Mouse (Mus musculus) kidney, postnatal 36 days (tissue): ENCODE measurements around the gene Scn3a.

Source experiments
- DNase-seq, 2 experiments: peaks; one replicate each; pipeline ENCODE4 v3.0.0; 2021 to 2022; ENCODE audit warnings: mixed read lengths in 2 of 2

The Scn3a gene

DNA sequence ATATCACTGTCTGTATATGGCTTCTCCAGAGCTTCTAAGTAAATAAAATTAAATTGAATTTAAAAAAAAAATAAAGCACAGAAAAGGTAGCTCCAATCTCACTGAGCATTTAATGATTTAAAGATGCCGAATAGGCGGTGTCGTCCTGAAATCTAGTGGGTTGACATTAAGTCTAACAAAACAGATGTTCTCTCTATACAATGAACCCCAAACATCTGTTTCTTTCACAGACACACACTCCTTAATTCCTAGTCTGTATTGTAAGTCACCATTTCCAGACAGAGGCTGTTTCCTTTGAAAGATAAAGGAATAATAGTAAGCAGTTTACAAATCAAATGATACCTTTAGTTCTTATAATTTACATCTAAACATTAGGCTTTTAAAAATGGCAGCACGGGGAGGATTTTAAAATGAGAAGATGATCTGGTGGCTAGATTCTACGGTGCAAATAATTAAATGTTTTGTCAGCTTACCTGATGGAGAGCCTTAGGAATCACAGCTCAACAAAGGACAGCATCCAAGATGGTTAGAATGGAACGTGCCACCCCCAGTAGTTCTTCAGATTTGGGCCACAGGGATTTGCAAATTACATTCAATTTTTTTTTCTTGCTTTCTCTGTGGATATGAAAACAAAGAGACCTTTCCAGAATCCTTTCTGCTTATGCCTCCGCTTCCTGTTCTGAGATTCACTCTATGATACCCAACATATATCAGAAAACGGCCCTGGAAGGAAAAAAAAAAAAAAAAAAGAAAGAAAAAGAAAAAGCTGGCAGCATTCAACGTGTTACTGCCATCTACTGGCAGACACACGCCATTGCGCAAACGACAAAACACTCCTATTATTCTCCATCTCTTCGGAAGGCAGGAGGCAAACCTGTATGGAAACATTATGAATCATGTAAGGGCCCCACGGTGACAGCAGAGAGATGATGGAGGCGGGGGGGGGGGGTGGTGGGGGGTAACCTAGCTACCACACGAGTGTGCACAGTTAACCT lies at the start of gene Scn3a:
Gene Scn3a (minus strand): TSS at position 835 of the 995 bp plus-strand sequence.
- peak; percentile 18 to 60 for DNase-seq

DNA sequence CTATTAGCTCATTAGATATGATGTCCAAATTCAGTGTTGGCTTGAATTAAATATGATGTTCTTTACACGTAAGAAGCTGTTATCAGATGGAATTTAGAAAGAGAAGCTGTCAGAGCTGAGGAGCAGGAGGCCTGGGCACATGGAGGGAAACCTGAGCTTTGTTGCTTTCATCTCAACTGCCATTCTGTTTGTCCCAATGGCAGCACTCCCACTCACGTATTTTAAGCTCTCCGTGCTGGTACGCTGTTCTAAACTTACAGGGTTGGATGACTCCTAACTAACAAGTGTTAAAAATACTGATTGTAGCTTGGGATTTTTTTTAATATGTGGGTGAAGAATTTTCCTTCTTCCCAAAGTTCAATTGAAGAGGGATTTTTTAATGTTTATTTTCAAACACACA lies 44.5 kb upstream of the Scn3a start:
- no peak for DNase-seq

DNA sequence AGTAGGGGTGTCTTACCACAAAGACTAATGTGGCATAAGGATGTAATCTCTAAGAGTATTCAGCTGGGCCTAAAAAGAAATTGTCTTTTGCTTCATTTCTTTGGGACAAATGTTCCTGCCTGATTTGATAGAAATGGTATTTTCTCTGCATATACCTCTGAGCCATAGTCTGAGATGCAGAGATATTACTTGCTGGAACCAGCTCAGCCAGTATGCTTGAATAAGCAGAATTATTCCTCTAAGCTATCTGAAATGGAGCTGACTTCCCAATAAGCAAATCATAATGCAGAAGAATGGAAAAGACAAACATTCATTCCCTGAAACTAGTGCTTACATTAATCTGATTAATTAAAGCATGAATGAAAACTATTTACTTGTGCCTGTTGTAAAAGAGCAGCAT lies 40.4 kb upstream of the Scn3a start:
- no peak for DNase-seq

DNA sequence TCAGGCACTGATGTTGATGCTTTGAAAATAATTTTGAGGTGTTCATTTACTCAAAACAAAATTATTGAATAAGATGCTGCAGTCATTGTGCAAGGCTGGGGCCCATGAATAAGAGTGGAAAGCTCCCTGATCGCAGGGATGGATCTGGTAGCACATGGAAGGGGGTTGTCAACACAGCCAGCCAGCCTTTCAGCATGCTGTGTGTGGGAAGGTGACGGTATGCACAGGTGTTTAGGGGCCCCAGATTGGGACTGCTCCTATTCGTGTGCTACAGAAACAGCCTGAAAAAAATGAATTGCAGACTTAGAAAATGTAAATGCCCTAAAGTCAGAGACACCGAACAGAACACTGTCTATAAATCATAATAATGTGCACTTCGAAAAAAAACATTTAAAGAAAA lies 20.3 kb upstream of the Scn3a start:
- DNase-seq, result no peak

DNA sequence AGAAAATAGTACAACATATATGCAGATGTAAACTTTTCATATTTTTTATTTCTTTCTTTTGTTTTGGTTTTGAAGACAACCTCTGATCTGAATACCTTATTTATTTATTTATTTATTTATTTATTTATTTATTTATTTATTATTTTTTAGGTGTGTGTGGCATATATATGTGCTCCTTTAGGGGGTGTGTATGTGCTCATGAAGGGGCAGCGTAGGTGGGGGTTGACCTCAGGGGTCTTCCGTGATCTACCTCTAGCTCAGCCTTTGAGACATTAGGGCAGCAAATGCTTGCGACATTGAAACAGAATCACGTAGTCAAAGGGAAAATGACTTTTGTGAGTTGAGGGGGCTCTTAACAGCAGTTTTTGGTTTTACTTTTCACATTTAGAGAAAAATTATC lies 498 bp upstream of the Scn3a start:
- no peak for DNase-seq

DNA sequence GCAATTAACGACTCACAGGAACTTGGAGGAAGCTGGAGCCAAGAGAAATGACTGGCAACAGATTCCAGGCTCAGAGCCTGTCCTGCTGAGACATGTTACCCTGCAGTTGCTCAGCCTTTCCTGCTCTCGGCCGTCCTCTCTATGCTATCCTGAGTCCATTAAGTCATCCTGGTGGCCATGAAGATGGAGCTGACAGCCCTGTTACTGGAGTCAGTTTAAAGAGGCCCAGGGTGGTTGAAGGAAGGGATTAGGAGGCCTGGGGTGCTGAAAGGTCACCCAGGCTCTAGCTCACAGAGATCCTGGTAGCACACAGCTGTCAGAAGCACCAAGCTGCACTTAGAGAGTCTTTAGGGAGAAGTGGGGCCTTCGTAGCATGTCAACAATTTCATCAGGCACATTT lies 3.5 kb downstream of the Scn3a start:
- DNase-seq, result no peak

DNA sequence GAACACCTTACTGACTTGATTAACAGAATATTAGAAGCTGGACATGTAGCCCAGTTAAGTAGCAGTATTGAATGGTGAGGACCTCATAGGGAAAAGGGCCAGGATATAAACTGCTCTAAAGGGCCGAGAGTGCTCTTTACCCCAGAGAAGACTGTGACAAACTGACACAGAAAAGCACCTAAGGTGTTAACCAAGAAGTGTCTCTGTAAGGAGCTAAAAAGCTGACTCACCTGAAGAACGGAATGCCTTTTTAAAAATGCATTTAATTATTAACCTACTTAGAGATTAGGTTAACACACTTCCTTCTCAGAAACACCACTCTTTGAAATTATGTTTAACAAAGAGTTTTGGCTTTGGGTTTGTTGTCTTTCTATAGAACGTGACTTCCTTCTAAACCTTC lies 9.7 kb downstream of the Scn3a start:
- no peak for DNase-seq

DNA sequence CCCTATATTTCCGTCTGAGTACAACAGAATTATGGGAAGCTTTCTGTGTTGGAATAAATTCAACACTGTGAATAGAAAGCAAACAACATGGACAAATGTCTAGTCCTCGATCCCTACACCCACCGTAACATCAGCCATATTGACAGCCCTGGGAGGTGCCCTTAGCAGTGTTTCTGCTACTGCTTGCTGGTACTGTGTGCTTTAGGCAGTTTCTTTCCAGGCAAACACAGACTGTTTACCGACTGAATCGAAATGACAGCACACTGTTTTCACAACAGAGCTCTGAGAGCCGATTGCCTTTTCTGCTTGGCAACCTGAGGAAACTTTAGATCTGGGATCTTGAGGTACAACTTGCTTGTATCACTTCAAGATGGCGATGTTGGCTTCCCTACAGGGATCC lies 12.8 kb downstream of the Scn3a start:
- DNase-seq, result no peak

DNA sequence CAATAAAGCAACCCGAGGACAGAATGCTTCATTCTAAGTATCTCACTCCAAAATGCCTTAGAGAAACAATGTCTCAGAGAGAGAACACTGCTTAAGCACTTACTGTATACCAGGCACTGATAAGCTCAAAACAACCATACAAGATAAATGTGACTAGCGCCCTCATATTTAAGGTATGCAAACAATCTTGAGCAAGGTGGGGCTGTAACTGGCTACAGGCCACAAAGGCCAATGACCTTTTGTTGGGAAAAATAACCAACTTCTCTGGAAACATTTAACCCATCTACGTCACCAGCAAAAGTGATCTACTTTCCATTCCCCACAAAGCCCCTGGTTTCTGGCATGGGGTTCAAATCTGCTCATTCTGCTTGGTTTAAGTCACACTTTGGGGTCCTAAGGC lies 14.0 kb downstream of the Scn3a start:
- no peak for DNase-seq

DNA sequence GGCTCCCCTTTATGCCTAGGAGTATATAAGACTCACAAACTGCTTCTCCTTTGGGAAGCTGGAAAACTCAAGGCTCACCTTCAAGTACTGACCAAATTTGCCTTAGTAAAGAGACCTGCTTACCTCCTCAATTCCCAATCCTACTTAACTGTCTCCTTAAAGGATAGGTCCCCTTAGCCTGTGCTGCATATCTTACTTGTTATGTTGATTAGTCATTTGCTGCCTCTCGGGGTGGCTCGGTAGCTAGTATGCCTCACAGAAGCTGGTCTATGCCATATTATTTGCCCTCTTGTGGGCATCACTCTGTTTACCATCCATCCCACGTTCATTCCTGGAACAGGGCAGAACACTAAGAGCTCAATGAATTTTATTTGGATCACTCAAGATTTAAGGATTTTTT lies 14.7 kb downstream of the Scn3a start:
- no peak for DNase-seq

DNA sequence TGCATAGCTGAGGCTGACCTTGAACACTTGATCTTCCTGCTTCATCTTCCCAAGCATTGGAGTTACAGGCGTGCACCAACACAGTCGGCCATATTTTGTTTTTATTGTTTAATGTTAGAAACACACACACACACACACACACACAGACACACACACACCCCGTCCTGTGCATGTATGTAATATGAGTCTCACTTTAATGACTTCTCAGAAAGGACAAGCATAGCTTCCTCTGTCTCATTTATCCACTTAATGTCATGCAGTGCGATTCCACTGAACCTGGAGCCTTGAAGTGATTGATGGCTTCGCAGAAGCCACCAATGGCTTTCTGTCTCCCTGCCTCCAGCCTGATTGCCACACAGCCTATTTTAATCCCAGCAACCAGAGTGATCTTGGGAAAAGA lies 15.2 kb downstream of the Scn3a start:
- no peak for DNase-seq

DNA sequence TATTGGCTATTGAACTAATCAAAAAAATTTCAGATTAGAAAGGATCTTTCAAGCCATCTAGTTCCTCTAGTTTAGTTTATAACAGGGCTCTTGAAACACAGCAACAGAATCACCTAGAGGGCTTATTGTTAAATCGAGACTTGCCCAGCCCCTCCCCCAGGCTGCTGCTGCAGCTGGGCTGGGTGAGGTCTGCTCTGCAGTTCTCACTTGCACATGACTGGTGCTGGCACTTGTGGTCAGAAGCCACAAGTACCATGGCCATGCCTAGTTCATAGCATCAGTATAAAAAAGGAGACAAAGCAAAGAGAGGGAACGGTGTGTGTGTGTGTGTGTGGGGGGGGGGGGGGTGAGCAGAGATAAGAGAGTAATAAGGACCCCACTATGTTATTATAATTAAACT lies 15.7 kb downstream of the Scn3a start:
- DNase-seq, result peak in 1 of 2 experiments; percentile 7

DNA sequence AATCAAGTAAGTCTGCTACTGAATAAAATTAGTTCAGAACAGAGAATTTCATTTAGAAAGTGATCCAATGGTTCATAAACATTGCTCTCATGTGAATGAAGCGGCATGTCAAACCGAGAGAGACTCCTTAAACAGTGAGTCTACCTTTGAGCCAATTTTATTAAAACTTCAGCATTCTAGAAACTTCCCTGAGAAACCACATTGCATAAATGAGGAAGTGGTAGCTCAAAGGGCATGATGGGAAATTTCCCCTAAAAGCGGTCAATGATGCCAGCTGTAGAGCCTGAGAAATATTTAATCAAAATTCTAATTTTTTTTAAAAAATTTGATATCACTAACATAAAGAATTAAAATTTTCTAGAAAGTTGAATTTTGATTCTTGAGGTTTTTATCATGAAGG lies 16.9 kb downstream of the Scn3a start:
- no peak for DNase-seq

DNA sequence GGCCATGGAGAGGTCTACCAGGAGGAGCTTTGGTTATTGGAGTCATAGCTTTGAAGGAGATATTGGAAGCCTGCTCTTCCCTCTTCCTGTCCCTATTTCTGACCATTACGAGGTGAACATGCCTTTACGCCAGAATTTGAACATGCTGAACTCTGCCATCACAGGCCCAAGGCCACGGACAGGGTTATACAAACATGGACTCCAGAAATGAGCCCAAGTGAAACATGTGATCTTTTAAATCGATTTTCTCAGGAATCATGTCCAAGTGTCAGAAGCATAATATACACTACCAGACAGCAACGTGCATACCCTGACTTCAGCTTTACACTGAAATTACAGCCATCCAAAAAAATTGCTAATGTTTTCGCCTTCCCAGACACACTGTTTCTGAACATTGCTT lies 18.8 kb downstream of the Scn3a start:
- DNase-seq, result no peak

DNA sequence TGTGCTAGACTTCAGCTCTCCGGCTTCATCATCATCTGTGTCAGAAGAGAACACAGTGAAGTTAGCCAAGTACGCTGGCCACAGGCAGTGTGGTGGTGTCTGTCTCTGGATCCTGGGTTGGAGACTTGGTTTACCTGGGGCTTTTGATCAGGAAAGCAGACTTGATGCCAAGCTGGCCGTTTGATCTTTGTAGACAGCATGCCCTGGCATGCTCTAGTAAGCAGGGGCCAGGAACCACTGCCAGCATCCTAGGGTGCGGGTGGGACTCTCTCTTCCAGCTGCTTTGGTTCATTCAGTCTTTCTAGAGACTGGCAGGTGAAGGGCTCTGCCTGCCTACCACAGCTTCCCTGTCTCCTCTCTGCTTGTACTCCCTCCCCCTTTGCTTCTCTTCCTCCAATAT lies 20.1 kb downstream of the Scn3a start:
- no peak for DNase-seq

DNA sequence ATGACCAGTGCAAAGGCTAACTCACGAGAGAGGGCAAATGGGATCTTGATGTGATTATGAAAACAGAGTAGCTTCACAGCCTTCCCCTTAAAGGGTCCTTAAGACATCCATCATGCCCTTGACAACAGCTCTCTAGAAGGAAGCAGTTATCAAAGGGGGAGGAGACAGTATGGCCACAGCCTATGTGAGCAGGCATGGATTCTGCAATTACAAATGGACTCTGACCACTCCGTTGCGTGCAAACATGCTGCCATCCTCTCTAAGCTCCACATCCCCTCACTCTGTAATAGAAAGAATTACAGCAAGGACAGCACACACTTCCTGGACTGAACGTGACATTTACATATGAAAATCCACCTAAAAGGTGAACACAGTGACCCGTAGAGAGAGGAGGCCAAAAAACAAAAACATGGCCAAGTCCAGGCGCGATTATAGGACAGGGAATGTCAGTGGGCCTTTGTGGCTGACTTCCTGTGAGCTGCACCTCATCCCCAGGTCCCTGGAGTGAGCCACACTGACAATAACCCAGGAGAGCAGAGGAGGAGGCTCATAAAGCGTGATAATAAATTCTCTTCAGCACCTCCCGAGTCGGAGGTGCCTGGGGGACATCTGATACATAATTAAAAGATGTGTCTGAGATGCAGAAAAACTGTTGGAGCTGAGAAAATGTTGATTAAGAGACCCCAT lies 24.4 kb downstream of the Scn3a start:
- DNase-seq, result no peak

DNA sequence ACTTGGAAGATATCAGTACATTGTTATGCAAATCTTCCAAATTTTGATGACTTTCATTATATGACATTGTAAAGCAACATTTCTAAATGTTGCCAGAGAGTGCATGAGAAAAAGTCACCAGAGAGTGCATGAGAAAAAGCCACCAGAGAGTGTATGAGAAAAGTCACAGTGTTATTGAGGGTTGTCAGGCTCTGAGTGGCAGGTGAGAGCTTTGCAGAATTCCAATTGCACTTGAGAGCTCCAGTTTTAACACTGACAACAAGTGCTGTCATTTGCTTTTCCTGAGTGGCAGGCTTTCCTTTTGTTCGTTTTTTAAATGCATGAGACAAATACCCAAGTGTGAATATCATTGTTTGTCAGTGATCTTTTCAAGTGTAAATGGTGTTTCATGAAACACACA lies 25.6 kb downstream of the Scn3a start:
- no peak for DNase-seq

DNA sequence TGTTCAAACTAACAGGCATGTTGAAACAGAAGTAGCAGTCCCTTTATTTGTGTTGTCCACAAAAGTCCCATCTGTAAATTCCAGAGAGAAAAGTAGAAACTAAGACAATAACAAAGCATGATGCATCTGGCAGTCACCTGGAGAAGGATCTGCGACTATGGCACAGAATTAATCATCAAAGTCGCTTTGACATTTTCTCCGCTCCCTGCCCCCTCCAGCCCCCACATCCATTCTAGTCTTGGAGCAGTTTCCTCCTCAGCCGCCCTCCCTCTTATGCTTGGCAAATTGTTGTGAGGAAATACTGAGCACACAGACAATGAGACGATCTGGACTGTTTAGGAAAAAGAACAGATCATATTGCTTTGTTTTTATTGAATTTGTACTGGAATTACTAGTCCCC lies 29.0 kb downstream of the Scn3a start:
- no peak for DNase-seq

DNA sequence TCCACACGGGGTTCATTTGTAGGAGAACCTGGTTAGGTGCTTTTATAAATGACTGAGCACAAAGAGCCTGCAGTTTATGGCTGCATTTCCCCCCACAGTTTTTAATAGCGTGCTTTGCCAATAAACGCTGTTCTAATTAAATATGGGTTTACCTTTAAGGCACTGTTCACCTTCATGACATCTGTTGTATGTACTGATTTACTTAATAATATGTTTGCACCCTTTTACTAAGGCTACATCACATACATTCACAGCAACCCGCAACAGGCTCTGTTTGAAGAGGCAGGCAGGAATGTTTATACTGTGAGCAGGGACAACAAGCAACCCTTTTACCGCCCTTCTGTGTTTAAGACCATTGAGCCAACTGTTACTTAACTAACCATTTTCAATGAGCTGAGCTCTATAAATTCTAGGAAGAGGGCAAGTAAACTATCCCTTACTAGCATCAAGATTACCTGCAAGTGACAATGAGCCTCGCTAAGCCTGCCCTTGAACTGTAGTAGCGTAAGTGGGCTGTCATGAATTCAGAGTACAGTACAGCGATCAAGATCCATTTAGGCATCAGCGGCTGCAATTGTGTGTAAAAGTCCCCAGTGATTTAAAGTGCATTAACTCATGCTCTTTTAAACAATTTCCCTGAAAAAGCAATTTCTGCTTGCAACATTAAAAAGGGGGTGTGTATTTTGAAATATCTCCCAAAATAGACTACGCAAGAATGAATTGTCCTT lies 35.1 kb downstream of the Scn3a start:
- no peak for DNase-seq

DNA sequence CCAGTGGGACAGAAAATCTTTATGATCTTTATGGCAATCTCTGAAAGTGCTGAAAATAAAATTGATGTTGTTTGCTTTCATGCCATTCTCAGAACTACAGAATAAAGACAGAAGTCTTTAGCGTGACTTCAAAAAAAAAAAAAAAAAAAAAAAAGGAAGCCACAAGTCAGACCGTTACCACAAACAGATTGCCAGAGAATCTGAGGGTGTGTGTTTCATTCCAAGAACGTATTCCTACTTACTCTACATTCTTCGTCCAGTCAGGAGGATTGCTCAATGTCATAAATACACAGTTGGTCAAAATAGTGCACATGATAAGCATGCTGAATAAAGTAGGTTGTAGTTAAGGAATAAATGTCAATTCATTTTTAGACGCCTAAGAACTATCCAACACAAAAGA lies 38.3 kb downstream of the Scn3a start:
- DNase-seq, result no peak

DNA sequence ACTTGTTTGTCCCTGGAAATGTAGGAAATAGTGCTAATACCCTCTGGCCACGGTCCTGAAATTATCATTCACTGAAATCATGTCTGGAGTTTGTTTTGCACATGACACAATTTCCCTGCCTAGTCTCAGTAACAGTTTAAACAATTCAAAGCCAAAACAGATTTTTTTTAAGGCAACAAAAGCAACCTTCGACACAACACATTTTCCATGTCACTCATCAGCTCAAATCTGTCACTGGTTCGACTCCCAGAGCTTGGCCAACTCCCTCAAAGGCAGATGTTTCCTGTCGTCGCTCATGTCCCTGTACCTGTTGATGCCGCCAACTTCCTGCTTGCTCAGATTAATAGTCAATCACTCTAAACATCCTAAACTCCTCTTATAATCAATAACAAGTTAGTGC lies 50.7 kb downstream of the Scn3a start:
- DNase-seq, result no peak

DNA sequence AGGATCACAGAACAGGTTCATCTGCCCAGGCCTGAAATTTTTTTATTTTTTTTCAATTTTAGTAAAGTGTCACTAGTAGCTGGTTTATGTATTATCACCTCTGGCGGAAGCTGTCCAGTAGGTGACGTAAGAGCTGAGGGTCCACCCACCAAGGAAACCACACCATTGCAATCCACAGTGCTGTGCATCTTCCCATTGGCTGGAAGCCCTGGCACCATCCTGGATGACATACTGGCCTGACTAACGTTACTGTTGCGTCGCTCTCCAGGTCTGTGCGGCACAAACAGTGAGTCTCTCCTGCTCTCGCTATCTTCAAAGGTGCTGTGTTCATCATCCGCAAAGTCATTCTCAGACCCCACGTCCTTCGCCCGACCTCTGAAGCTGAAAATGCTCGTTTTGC lies 59.2 kb downstream of the Scn3a start:
- no peak for DNase-seq

DNA sequence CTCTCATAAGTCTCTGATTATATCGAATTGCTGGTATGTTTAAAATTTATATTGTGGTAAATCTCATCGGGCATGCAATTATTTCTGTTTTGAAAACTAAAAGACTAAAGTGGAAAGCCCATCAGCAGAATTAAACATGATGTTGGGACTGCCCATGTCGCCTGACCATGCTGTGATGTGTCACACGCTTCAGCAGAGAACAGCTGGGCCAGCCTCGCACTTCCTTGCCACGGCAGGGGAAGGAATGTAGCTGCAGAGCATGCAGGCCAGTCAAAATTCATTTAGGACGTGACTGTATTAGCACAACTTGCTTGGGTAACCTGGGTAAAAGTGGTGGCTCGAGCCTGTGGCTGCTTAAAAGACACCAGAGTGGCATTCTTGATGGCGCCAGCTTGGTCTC lies 77.0 kb downstream of the Scn3a start:
- no peak for DNase-seq

DNA sequence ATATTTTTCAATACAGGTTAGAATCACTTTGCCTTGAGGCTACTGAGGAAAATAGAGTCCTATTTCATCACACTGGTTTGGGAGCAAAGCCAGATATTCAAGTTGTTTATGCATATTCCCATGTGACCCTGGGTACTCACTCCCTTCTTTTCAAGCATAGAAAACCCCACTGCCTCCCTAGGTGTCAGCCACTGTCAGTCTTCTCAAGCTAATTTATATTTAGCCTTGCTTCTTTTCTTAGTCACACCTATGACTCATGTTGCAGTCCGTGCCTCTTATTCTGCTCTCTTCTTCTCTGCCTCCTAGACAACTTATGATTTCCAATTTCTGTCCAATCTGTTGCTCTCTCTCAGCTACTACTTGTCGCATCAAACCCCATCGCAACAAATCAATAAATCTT lies 84.0 kb downstream of the Scn3a start:
- no peak for DNase-seq
